Mouse (Mus musculus): Measurements from ENCODE around the gene Grm4.

- no peak for TF ChIP-seq CTCF (IDR thresholded peaks at IDR 0.05; ENCODE audit: insufficient read depth, low read depth, low read length)
- no peak for TF ChIP-seq POLR2A (IDR thresholded peaks at IDR 0.05; ENCODE audit: insufficient read depth, low read depth, low read length)
Observed at GRCm38 (mm10) chr17:27499080-27499479, 22.1 kb downstream of the Grm4 start.

Data from olfactory bulb, adult 2 months (tissue).